Mouse (Mus musculus) right cerebral cortex, postnatal 10 days (tissue): Measurements from ENCODE around the gene Gpr156.

Experiments used
- DNase-seq, 2 experiments: peaks; one replicate each; pipeline ENCODE4 v3.0.0; 2021; ENCODE audit warnings: low spot score in 2 of 2

Gpr156 gene

GRCm38 (mm10) chr16:37919000-37919399 is 2.7 kb downstream of the Gpr156 start:
- no peak for DNase-seq

DNA sequence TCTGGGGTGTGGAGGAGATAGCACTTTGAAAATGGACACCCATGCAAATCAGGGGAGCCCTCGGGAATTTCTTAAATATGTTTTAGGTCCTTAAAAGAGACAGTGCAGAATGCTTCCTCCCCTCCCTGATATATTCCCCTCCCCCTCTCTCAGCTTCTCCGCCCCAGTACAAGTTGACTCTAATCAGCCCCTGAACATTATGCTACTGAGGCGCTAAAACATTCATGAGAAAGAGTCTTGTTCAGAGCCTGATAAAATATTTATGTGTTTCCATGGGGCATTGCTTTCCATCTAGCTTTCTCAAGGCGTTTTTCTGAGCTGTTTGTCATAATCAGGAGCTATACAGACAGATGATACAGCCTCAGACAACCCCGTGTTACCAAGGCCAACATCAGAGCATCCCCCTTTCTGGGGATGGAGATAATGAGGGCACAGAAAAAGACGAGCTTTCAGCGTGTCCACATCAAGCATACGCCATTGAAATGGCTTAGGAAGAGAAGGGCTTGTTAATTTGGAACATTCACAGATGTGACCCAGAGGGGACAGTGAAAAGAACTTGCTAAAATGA is 4.6 kb downstream of the Gpr156 start:
- no peak for DNase-seq

DNA sequence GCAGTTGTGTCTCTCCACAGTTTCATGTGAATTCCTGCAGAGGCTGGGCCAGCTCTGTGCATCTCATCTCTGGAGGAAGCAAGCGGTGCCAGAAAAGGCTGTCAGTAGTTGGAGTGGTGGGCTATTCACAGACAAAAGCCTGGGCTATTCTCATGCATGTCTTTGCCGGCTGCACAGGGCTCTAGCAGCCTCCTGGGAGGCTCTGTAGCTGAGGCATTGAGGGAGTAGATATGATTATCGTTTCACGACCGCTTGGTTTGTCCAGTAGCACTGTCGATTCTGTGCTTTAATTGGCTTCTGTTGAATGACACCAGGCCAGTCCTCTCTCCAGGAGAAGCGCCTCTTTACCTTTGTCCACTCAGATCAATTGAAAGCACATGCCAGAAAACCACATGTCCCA is 9.8 kb downstream of the Gpr156 start:
- peak in 1 of 2 experiments; percentile 44 for DNase-seq

- no peak for DNase-seq
Measured at GRCm38 (mm10) chr16:37927117-37927516, 10.8 kb downstream of the Gpr156 start.

- peak in 1 of 2 experiments; percentile 40 for DNase-seq
Measured at GRCm38 (mm10) chr16:37929006-37929405, 12.7 kb downstream of the Gpr156 start.

- no peak for DNase-seq
Measured at GRCm38 (mm10) chr16:37929626-37930025, 13.3 kb downstream of the Gpr156 start.

GRCm38 (mm10) chr16:37934932-37935331 is 18.6 kb downstream of the Gpr156 start:
- DNase-seq: no peak

DNA sequence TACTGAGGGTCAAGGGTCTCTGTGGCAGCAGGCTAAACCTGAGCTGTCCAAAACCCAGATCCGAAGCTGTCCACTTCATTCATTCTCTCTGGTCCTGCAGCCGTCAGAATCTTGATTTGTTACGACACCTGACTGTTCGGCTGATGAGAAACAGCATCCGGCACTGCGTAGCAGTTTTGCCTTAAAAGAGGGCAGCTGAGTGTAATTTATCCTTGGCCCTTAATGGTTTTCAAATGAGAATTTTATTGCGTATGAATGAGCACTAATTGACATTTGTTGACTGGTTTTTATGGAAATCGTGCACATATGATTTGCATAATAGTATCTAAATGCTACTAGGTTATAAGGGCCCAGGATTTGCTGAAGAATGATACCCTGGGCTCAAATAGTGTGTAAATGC is 21.0 kb downstream of the Gpr156 start:
- no peak for DNase-seq

- peak; percentile 88 to 94 for DNase-seq
Measured at GRCm38 (mm10) chr16:37938125-37939081, 22.1 kb downstream of the Gpr156 start.

- no peak for DNase-seq
Measured at GRCm38 (mm10) chr16:37939082-37939863, 23.0 kb downstream of the Gpr156 start.

- DNase-seq: no peak
Measured at GRCm38 (mm10) chr16:37940291-37940690, 24.0 kb downstream of the Gpr156 start.

DNA sequence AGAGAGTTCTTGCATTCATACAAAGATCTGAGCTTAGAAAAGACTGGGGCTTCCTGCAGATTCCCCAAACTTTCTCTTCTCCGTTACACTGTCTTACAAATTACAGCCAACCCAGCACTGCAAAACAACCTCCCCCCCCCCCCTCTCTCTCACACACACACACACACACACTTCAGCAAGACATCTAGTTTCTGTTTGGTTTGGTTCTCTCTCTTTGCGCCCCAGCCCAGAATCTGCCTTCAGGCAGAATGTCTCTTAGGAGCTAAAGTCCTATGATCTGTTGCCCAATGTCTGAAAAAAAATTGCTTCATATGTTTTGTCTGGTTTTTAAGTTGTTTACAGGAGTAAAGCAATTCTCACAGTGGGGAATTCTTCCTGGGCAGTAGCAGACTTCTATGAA is 27.4 kb downstream of the Gpr156 start:
- no peak for DNase-seq

GRCm38 (mm10) chr16:37945031-37945796 is 28.9 kb downstream of the Gpr156 start:
- peak; percentile 74 to 77 for DNase-seq

DNA sequence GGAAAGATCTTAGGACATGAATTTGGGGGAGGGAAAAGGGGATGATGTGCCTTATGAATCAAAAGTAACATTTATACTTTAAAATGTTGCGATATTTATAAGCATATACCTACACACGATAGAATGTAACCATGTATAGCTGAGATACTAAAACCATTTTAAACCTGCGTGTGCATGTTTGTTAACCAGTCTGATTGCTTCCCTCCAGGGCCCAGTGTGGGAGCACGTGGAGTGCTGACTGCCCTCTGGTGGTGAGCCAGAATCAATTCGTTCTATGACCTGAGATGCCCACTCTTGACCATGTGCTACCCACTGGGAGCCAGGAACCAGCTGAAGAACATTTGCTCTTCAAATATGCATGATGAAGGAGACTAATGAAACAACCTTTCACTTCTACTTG is 30.9 kb downstream of the Gpr156 start:
- peak in 1 of 2 experiments; percentile 71 for DNase-seq

GRCm38 (mm10) chr16:37948365-37948764 is 32.1 kb downstream of the Gpr156 start:
- DNase-seq: no peak

GRCm38 (mm10) chr16:37951171-37951570 is 34.9 kb downstream of the Gpr156 start:
- no peak for DNase-seq

DNA sequence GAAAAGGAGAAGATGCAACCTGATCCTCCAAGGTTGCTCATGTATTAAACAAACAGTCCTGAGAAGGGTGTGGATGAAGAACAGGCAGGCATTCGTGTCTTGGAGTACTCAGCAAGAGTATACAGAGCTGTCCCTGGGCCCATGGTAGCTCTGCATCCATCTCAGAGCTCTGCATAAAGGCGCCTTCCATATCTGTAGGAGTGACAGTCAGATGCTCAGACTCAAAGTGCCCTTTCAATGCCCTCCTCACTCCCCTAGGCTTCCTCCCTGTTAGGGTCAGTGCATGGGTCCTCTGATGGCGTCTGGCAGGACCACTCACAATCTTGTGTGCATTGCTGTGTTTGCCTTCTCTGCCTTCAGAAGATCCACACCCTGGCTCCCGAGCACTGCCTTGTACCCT is 36.9 kb downstream of the Gpr156 start:
- DNase-seq: no peak

- no peak for DNase-seq
Measured at GRCm38 (mm10) chr16:37953991-37954942, 38.0 kb downstream of the Gpr156 start.

DNA sequence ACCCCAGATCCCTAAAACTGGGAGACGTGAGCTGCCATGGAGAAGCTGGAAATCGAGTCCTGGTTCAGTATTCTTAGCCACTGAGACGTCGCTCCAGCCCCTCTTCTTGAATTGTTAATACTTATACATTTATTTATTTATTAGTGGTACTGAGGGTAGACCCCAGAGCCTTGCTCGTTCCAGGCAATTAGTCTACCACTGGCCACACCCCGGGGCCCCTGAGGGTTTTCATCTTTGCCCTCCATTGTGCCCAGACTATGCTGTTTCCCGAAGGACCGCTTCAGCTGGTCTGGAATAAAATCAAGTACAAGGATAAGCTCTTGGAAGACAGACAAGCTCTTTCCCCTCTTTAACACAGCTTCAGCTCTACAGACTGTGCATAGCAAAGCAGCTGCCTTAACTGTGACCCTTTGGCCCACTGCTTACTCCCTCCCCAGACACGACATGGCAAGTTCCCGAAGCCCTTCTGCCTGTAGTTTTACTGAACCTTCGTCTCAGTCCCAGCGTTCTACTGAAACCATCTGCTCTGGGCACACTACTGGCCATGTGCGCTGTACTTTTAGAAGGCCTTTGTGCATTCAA is 39.1 kb downstream of the Gpr156 start:
- no peak for DNase-seq

GRCm38 (mm10) chr16:37956076-37956676 is 39.9 kb downstream of the Gpr156 start:
- DNase-seq: no peak
